Mouse (Mus musculus): ENCODE results near the gene Elmo3.

GRCm38 (mm10) chr8:105309142-105309847 lies 3.9 kb downstream of the Elmo3 start:
- no peak for TF ChIP-seq POLR2A (IDR thresholded peaks at IDR 0.05; ENCODE audit: borderline replicate concordance, control insufficient read depth, low read depth, low read length)
- TF ChIP-seq CTCF (IDR thresholded peaks at IDR 0.05; ENCODE audit: control insufficient read depth, insufficient read depth, low read length): no peak
